Mouse (Mus musculus): ENCODE measurements around the gene 0610037L13Rik. TPM values are rescaled to one million over a fixed set of nuclear protein-coding genes. Genes with fewer than 3 reads are reported as not detected.

The 0610037L13Rik gene
- total RNA-seq, 2 experiments from 2014 or later = 56.6 to 62.9 TPM

- DNase-seq (ENCODE audit: extremely low spot score in 1 of 2, low spot score in 2 of 2) = no peak
- no peak overlapping the region for H3K4me3 ChIP-seq
- no peak for TF ChIP-seq CTCF (IDR thresholded peaks at IDR 0.05)
- H3K27ac ChIP-seq = no peak overlapping the region
- intact Hi-C loops (cut with DNase I) = no loop called here
Observed at GRCm38 (mm10) chr4:107921152-107921695, 31.6 kb downstream of the 0610037L13Rik start.

- H3K27ac ChIP-seq = no peak overlapping the region
- DNase-seq (ENCODE audit: extremely low spot score in 1 of 2, low spot score in 2 of 2) = no peak
- no peak for TF ChIP-seq CTCF (IDR thresholded peaks at IDR 0.05)
- H3K4me3 ChIP-seq = no peak overlapping the region
- intact Hi-C loops (cut with DNase I) = no loop called here
Observed at GRCm38 (mm10) chr4:107921952-107922351, 32.3 kb downstream of the 0610037L13Rik start.

- TF ChIP-seq CTCF (IDR thresholded peaks at IDR 0.05) = no peak; the same call in none of the 2 replicates
- H3K4me3 ChIP-seq = peak within 1 kb of the TSS; percentile 64
- peak within 1 kb of the TSS; percentile 82 for H3K27ac ChIP-seq
- DNase-seq (ENCODE audit: extremely low spot score in 1 of 2, low spot score in 2 of 2) = peak; percentile 59 to 78
- intact Hi-C loops (cut with DNase I) = no loop called here
Observed at GRCm38 (mm10) chr4:107923145-107923802, 33.7 kb downstream of the 0610037L13Rik start, which contains the start of gene Cpt2. Gene Cpt2 (minus strand): TSS chr4:107923610.

- Histone ChIP-seq H3K27ac (no peak overlapping the region), H3K4me3 (peak overlapping the region; percentile 64)
- no peak for TF ChIP-seq CTCF (IDR thresholded peaks at IDR 0.05)
- intact Hi-C loops (cut with DNase I) = no loop called here
- DNase-seq (ENCODE audit: extremely low spot score in 1 of 2, low spot score in 2 of 2) = no peak
Observed at GRCm38 (mm10) chr4:107923803-107924194, 34.2 kb downstream of the 0610037L13Rik start.

- intact Hi-C loops (cut with DNase I) = no loop called here
- Histone ChIP-seq H3K27ac (no peak overlapping the region), H3K4me3 (no peak overlapping the region)
- no peak for TF ChIP-seq CTCF (IDR thresholded peaks at IDR 0.05)
- DNase-seq (ENCODE audit: extremely low spot score in 1 of 2, low spot score in 2 of 2) = no peak
Observed at GRCm38 (mm10) chr4:107928269-107928668, 38.7 kb downstream of the 0610037L13Rik start.

GRCm38 (mm10) chr4:107928726-107929125 lies 39.1 kb downstream of the 0610037L13Rik start:
- DNase-seq (ENCODE audit: extremely low spot score in 1 of 2, low spot score in 2 of 2) = no peak
- no peak overlapping the region for H3K27ac ChIP-seq
- intact Hi-C loops (cut with DNase I) = no loop called here
- TF ChIP-seq CTCF (IDR thresholded peaks at IDR 0.05) = no peak
- H3K4me3 ChIP-seq = no peak overlapping the region

- TF ChIP-seq CTCF (IDR thresholded peaks at IDR 0.05) = peak; percentile 41
- Histone ChIP-seq H3K27ac (no peak overlapping the region), H3K4me3 (no peak overlapping the region)
- intact Hi-C loops (cut with DNase I) = no loop called here
- DNase-seq (ENCODE audit: extremely low spot score in 1 of 2, low spot score in 2 of 2) = no peak
Observed at GRCm38 (mm10) chr4:107931453-107931852, 41.8 kb downstream of the 0610037L13Rik start.

GRCm38 (mm10) chr4:107933239-107933638 lies 43.6 kb downstream of the 0610037L13Rik start:
- intact Hi-C loops (cut with DNase I) = no loop called here
- TF ChIP-seq CTCF (IDR thresholded peaks at IDR 0.05) = no peak
- H3K4me3 ChIP-seq = no peak overlapping the region
- no peak for DNase-seq (ENCODE audit: extremely low spot score in 1 of 2, low spot score in 2 of 2)
- H3K27ac ChIP-seq = no peak overlapping the region

- no peak for TF ChIP-seq CTCF (IDR thresholded peaks at IDR 0.05)
- Histone ChIP-seq H3K27ac (no peak overlapping the region), H3K4me3 (no peak overlapping the region)
- DNase-seq (ENCODE audit: extremely low spot score in 1 of 2, low spot score in 2 of 2) = no peak
- intact Hi-C loops (cut with DNase I) = loop anchor here (5.0 kb wide), 2 partner anchors 82 to 392 kb away; partner anchors contain the start of gene Coa7
Observed at GRCm38 (mm10) chr4:107935254-107935653, 45.6 kb downstream of the 0610037L13Rik start.

GRCm38 (mm10) chr4:107937338-107937737 lies 47.7 kb downstream of the 0610037L13Rik start:
- peak; percentile 63 to 72 for DNase-seq (ENCODE audit: extremely low spot score in 1 of 2, low spot score in 2 of 2)
- Histone ChIP-seq H3K4me3 (no peak overlapping the region), H3K27ac (peak overlapping the region; percentile 10; the same call in 1 of the 2 replicates)
- TF ChIP-seq CTCF (IDR thresholded peaks at IDR 0.05) = peak; percentile 73
- intact Hi-C loops (cut with DNase I) = loop anchor here (1.0 to 5.0 kb wide), 3 partner anchors 80 to 390 kb away; partner anchors contain the start of gene Coa7

GRCm38 (mm10) chr4:107938124-107938523 lies 48.5 kb downstream of the 0610037L13Rik start:
- DNase-seq (ENCODE audit: extremely low spot score in 1 of 2, low spot score in 2 of 2) = no peak
- intact Hi-C loops (cut with DNase I) = loop anchor here (5.0 kb wide), 2 partner anchors 79 to 389 kb away; partner anchors contain the start of gene Coa7
- Histone ChIP-seq H3K4me3 (no peak overlapping the region), H3K27ac (no peak overlapping the region)
- no peak for TF ChIP-seq CTCF (IDR thresholded peaks at IDR 0.05)

- intact Hi-C loops (cut with DNase I) = no loop called here
- no peak for TF ChIP-seq CTCF (IDR thresholded peaks at IDR 0.05)
- DNase-seq (ENCODE audit: extremely low spot score in 1 of 2, low spot score in 2 of 2) = no peak
- H3K27ac ChIP-seq = no peak overlapping the region
- no peak overlapping the region for H3K4me3 ChIP-seq
Observed at GRCm38 (mm10) chr4:107942741-107943140, 53.1 kb downstream of the 0610037L13Rik start.

Measured in left cerebral cortex, adult 2 months (tissue).